Mouse (Mus musculus): ENCODE measurements around the gene Mrtfb. TPM values are rescaled to one million over a fixed set of nuclear protein-coding genes. Genes with fewer than 3 reads are reported as not detected.

Gene Mrtfb
- polyA plus RNA-seq, 1 experiment from 2014 or later: 9.9 TPM

DNA sequence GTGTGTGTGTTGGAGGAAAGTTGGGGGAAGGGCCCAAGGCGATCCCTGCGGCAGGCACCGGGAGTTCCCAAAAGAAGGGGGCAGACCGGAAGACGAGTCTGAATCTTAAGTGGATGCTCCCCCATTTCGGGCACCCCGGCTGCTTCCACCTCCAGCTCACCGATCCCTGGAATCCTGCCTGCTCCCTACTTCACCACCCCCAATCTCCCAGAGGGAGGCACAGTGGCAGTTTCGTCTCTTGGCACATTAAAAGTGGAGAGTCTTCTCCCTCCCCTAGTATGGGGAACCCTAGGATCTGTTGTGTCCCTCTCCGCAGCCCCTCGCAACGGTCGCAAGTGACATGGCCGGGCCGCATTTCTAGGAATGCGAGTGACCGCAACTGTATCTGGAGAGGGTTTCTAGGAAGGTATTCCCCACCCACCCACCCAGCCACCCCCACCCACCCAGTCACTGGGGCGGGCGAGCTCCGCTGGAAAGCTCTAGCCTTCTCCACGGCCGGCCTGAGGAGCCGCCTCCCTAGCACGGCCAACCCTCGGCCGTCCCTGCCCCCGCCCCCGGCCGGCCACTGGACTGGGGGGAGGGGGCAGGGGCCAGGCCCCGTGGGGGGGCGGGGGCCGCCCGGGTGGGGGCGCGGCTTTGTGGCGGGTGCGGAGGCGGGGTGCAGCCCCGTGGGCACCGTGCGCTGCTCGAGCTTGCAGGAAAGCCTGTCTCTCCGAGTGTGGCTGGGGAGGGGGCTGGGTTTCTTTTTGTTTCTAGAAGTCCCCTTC lies 191.2 kb downstream of the Mrtfb start:
- Histone ChIP-seq H3K27me3 (replicated peaks) (peaks cover 29% of the 10 kb centered on the region), H3K4me2 (peak overlapping the region; percentile 97), H3K27ac (replicated peaks) (0 out of 2 replicates have a peak overlapping the region, but pooled peaks have one; percentile 18), H3K4me1 (peaks cover 36% of the 10 kb centered on the region), H3K36me3 (no peaks in the 10 kb centered on the region), H3K9me3 (replicated peaks) (no peaks in the 10 kb centered on the region), H3K9ac (replicated peaks) (peak overlapping the region; percentile 77), H3K4me3 (replicated peaks) (peak overlapping the region; percentile 73)
- WGBS: under 1% methylated on average over 38 of the region's 43 CpGs
- ATAC-seq (ENCODE audit: low FRiP score): peak; percentile 62

- Histone ChIP-seq H3K4me3 (replicated peaks) (peak overlapping the region; percentile 73), H3K4me1 (peaks cover 36% of the 10 kb centered on the region), H3K4me2 (peak overlapping the region; percentile 97), H3K9ac (replicated peaks) (peak overlapping the region; percentile 77), H3K27ac (replicated peaks) (0 out of 2 replicates have a peak overlapping the region, but pooled peaks have one; percentile 18), H3K27me3 (replicated peaks) (peaks cover 29% of the 10 kb centered on the region), H3K36me3 (no peaks in the 10 kb centered on the region), H3K9me3 (replicated peaks) (no peaks in the 10 kb centered on the region)
- peak; percentile 43 for ATAC-seq (ENCODE audit: low FRiP score)
- 0% methylated on average over 52 of the region's 52 CpGs for WGBS
Observed at GRCm38 (mm10) chr16:13448051-13448705, 191.9 kb downstream of the Mrtfb start.

- 10% methylated on average over 8 of the region's 8 CpGs for WGBS
- Histone ChIP-seq H3K36me3 (no peaks in the 10 kb centered on the region), H3K4me3 (replicated peaks) (peak overlapping the region; percentile 73), H3K27me3 (replicated peaks) (peaks cover 29% of the 10 kb centered on the region), H3K9ac (replicated peaks) (peak overlapping the region; percentile 77), H3K27ac (replicated peaks) (no peak overlapping the region), H3K4me2 (peak overlapping the region; percentile 97), H3K9me3 (replicated peaks) (no peaks in the 10 kb centered on the region), H3K4me1 (peaks cover 36% of the 10 kb centered on the region)
- no peak for ATAC-seq (ENCODE audit: low FRiP score)
Observed at GRCm38 (mm10) chr16:13448706-13449090, 192.4 kb downstream of the Mrtfb start.

DNA sequence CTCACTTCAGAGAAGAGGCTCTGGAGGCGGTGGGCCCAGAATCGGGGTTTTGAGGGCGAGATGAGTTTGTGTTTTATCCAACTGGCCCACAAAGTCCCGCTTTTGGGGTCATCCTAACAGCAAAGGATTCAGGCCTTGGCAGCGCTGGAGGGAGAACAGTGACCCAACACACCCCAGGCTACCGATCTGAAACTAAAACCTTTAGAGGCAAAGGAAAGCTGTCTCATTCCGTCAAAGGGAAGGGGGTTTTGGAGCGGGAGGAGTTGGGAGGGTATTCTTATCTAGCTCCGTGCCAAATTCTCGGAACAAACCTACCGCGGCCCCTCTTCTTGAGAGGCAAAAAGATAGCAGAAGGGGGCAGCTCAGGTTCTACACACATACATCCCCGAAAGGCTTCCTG lies 193.2 kb downstream of the Mrtfb start:
- H3K9ac ChIP-seq (replicated peaks): no peak overlapping the region; the same call in 1 of the 2 replicates
- peaks cover 38% of the 10 kb centered on the region for H3K4me1 ChIP-seq
- WGBS: 22% methylated on average over 13 of the region's 13 CpGs
- H3K4me3 ChIP-seq (replicated peaks): peak overlapping the region; percentile 73
- H3K27ac ChIP-seq (replicated peaks): no peak overlapping the region
- H3K4me2 ChIP-seq: peak overlapping the region; percentile 97
- peaks cover 29% of the 10 kb centered on the region for H3K27me3 ChIP-seq (replicated peaks)
- no peaks in the 10 kb centered on the region for H3K9me3 ChIP-seq (replicated peaks)
- no peaks in the 10 kb centered on the region for H3K36me3 ChIP-seq
- no peak for ATAC-seq (ENCODE audit: low FRiP score)

DNA sequence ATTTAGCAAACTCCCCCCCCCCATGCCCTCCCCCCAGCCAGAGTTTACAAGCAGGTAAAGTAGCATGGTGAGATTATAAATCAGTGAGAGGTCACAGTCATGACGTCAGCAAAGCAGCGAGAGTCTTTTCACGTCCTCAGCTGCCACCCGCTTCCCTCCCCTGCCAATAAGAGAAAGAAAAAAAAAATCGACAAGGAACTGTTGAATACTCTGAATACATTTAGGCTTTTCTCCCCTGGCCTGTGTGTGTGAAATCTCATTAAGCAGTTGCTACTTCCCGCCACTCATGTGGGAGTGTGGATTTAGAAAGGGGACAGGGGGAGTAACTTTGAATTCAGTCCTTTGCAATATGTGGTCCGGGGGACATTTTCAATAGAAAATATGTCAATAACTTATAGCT lies 194.6 kb downstream of the Mrtfb start:
- peaks cover 23% of the 10 kb centered on the region for H3K27me3 ChIP-seq (replicated peaks)
- WGBS: 26% methylated on average over 7 of the region's 7 CpGs
- no peak overlapping the region for H3K4me3 ChIP-seq (replicated peaks)
- ATAC-seq (ENCODE audit: low FRiP score): no peak
- no peaks in the 10 kb centered on the region for H3K9me3 ChIP-seq (replicated peaks)
- H3K27ac ChIP-seq (replicated peaks): no peak overlapping the region
- H3K4me1 ChIP-seq: peaks cover 38% of the 10 kb centered on the region
- no peak overlapping the region for H3K9ac ChIP-seq (replicated peaks)
- no peak overlapping the region for H3K4me2 ChIP-seq
- H3K36me3 ChIP-seq: no peaks in the 10 kb centered on the region

DNA sequence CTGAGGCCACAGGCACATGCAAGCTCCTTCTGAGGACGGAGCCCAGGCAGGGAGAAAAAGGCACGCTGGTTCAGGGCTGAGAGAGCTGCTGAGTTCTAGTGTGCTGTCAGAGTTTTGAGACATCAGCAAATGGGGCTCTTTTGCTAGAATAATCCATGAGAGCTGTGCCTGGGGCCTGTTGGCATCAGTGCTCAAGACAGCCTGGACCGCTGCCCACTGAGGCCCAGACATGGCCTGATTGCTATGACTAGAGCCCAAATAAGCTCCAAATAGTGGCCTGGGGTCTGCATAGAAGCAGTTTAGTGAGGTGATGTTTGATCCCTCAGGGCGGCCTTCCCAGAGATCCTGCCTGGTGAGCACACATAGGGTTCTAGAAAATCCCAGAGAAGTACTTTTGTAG lies 195.7 kb downstream of the Mrtfb start:
- no peak overlapping the region for H3K27ac ChIP-seq (replicated peaks)
- H3K9me3 ChIP-seq (replicated peaks): no peaks in the 10 kb centered on the region
- H3K36me3 ChIP-seq: no peaks in the 10 kb centered on the region
- no peak overlapping the region for H3K9ac ChIP-seq (replicated peaks)
- no peak overlapping the region for H3K4me2 ChIP-seq
- no peak overlapping the region for H3K4me3 ChIP-seq (replicated peaks)
- H3K27me3 ChIP-seq (replicated peaks): peaks cover 23% of the 10 kb centered on the region
- H3K4me1 ChIP-seq: peaks cover 30% of the 10 kb centered on the region
- ATAC-seq (ENCODE audit: low FRiP score): no peak
- whole genome bisulfite sequencing: 83% methylated on average over 4 of the region's 4 CpGs

GRCm38 (mm10) chr16:13452661-13453060 lies 196.4 kb downstream of the Mrtfb start:
- no peak overlapping the region for H3K27ac ChIP-seq (replicated peaks)
- no peak for ATAC-seq (ENCODE audit: low FRiP score)
- H3K4me2 ChIP-seq: no peak overlapping the region
- no peak overlapping the region for H3K4me3 ChIP-seq (replicated peaks)
- no peak overlapping the region for H3K9ac ChIP-seq (replicated peaks)
- no peaks in the 10 kb centered on the region for H3K9me3 ChIP-seq (replicated peaks)
- WGBS: 88% methylated on average over 7 of the region's 7 CpGs
- no peaks in the 10 kb centered on the region for H3K36me3 ChIP-seq
- H3K27me3 ChIP-seq (replicated peaks): peaks cover 23% of the 10 kb centered on the region
- H3K4me1 ChIP-seq: peaks cover 26% of the 10 kb centered on the region

GRCm38 (mm10) chr16:13454026-13454600 lies 197.8 kb downstream of the Mrtfb start:
- peaks cover 14% of the 10 kb centered on the region for H3K4me1 ChIP-seq
- WGBS: 46% methylated on average over 10 of the region's 10 CpGs
- H3K9ac ChIP-seq (replicated peaks): no peak overlapping the region
- no peak overlapping the region for H3K27ac ChIP-seq (replicated peaks)
- no peaks in the 10 kb centered on the region for H3K36me3 ChIP-seq
- H3K4me3 ChIP-seq (replicated peaks): no peak overlapping the region
- peaks cover 17% of the 10 kb centered on the region for H3K27me3 ChIP-seq (replicated peaks)
- no peak for ATAC-seq (ENCODE audit: low FRiP score)
- no peak overlapping the region for H3K4me2 ChIP-seq
- no peaks in the 10 kb centered on the region for H3K9me3 ChIP-seq (replicated peaks)

DNA sequence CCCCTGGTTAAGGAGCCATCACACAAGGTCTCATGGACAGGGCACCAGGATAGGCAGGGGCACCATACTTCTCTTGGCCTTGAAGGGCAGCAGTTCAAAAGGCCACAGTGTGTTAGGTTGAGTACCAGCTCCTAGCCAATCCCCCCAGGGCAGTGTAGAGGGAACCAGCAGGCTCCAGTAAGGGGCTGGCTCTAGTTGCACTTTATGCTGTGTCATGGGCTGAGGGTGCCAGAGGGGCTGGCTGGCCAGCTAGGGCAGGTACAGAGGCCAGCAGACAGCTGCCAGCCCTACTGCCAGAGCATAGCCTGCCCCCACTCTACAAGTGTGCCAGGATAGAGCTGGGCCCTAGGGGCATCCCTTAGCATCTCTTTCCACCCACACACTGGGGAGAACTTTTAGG lies 199.3 kb downstream of the Mrtfb start:
- Histone ChIP-seq H3K27me3 (replicated peaks) (peaks cover 4% of the 10 kb centered on the region; the same call in 1 of the 2 replicates), H3K36me3 (no peaks in the 10 kb centered on the region), H3K4me3 (replicated peaks) (no peak overlapping the region), H3K9ac (replicated peaks) (no peak overlapping the region), H3K9me3 (replicated peaks) (no peaks in the 10 kb centered on the region), H3K4me1 (peaks cover 4% of the 10 kb centered on the region; the same call in 1 of the 2 replicates), H3K27ac (replicated peaks) (no peak overlapping the region), H3K4me2 (no peak overlapping the region)
- ATAC-seq (ENCODE audit: low FRiP score): no peak

GRCm38 (mm10) chr16:13458556-13458955 lies 202.3 kb downstream of the Mrtfb start:
- no peak overlapping the region for H3K9ac ChIP-seq (replicated peaks)
- peaks cover 2% of the 10 kb centered on the region; the same call in 1 of the 2 replicates for H3K4me1 ChIP-seq
- no peaks in the 10 kb centered on the region for H3K36me3 ChIP-seq
- H3K27me3 ChIP-seq (replicated peaks): no peaks in the 10 kb centered on the region
- H3K27ac ChIP-seq (replicated peaks): no peak overlapping the region
- no peak for ATAC-seq (ENCODE audit: low FRiP score)
- H3K4me3 ChIP-seq (replicated peaks): no peak overlapping the region
- no peak overlapping the region for H3K4me2 ChIP-seq
- no peaks in the 10 kb centered on the region for H3K9me3 ChIP-seq (replicated peaks)

GRCm38 (mm10) chr16:13460071-13460470 lies 203.8 kb downstream of the Mrtfb start:
- 33% methylated on average over 1 of the region's 1 CpGs for WGBS
- no peak for ATAC-seq (ENCODE audit: low FRiP score)

More at GRCm38 (mm10) chr16:13460071-13460470, 203.8 kb downstream of the Mrtfb start:
- Histone ChIP-seq H3K4me1 (no peaks in the 10 kb centered on the region), H3K9ac (replicated peaks) (no peak overlapping the region), H3K4me3 (replicated peaks) (no peak overlapping the region), H3K27ac (replicated peaks) (no peak overlapping the region), H3K27me3 (replicated peaks) (no peaks in the 10 kb centered on the region), H3K36me3 (no peaks in the 10 kb centered on the region), H3K9me3 (replicated peaks) (no peaks in the 10 kb centered on the region), H3K4me2 (no peak overlapping the region)

Measured in neural tube, embryonic 15.5 days (tissue).